Mouse (Mus musculus): ENCODE measurements around the gene Gm21671.
A peak's percentile ranks its signal among the peaks of the same experiment; 100 is the strongest.
"Not testable (repeated sequence)": the region's sequence is repeated elsewhere in the genome, so short reads cannot be mapped to it uniquely, and the experiment has no call there.

Gene Gm21671

DNA sequence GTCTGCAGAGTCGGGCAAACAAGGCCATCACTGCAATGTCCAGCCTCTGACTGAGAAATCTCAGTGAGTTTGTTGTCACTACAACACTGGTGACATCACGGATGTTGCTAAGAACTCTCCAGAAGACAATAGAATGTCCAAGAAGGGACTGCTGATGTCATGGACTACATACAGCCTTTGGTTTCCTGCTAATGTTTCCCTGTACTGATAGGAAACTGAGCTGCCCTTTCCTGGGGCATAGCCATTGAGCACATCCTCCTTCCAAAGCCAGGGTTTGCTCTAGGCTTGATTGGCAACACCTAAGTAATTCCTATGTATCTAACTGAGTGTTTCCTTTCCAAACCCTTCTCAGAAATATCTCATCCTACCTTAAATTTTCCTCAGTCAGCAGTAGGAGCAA is at the start of gene Gm21671:
Gene Gm21671, minus strand, starts transcription at position 101 of the 400 bp plus-strand sequence.
- not testable (repeated sequence) for DNase-seq

DNA sequence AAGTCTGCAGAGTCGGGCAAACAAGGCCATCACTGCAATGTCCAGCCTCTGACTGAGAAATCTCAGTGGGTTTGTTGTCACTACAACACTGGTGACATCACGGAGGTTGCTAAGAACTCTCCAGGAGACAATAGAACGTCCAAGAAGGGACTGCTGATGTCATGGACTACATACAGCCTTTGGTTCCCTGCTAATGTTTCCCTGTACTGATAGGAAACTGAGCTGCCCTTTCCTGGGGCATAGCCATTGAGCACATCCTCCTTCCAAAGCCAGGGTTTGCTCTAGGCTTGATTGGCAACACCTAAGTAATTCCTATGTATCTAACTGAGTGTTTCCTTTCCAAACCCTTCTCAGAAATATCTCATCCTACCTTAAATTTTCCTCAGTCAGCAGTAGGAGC is 34.3 kb upstream of the Gm21671 start, which contains the start of gene Gm21698:
Gene Gm21698, minus strand, starts transcription at position 101 of the 400 bp plus-strand sequence.
- DNase-seq: not testable (repeated sequence)

DNA sequence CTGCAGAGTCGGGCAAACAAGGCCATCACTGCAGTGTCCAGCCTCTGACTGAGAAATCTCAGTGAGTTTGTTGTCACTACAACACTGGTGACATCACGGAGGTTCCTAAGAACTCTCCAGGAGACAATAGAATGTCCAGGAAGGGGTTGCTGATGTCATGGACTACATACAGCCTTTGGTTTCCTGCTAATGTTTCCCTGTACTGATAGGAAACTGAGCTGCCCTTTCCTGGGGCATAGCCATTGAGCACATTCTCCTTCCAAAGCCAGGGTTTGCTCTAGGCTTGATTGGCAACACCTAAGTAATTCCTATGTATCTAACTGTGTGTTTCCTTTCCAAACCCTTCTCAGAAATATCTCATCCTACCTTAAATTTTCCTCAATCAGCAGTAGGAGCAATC is 18.3 kb upstream of the Gm21671 start, which contains the start of gene Gm21680:
Gene Gm21680, minus strand, starts transcription at position 101 of the 400 bp plus-strand sequence.
- not testable (repeated sequence) for DNase-seq

DNA sequence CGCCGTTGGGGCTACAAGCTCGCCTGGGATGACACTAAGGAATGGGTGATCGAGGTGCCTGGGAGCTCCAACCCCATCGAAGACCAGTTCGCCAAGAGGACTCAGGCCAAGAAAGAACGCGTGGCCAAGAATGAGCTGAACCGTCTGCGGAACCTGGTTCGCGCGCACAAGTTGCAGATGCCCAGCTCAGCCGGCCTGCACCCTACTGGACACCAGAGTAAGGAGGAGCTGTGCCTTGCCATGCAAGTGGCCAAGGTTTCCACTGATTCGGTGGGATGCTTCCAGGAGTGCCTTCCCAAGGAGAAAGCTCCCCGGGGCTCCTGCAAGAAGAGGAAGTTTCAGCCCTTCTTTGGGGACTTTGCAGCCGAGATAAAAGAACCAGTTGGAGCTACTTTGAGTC is 2.8 kb upstream of the Gm21671 start:
- DNase-seq: not testable (repeated sequence)

DNA sequence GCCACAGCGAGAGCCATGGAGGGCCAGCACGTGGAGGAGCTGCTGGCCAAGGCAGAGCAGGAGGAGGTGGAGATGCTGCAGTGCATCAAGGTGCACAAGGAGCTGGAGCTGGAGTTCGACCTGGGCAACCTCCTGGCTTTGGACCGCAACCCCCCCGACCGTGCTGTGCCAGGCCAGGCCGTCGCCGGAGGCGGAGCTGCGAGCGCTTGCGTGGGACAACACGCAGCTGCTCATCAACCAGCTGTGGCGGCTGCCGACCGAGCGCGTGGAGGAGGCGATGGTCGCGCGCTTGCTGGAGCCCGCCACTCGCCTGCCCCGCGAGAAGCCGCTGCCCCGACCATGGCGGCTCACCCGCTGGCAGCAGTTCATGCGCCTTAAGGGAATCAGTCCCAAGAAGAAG is 2.4 kb upstream of the Gm21671 start:
- DNase-seq: peak; percentile 46

DNA sequence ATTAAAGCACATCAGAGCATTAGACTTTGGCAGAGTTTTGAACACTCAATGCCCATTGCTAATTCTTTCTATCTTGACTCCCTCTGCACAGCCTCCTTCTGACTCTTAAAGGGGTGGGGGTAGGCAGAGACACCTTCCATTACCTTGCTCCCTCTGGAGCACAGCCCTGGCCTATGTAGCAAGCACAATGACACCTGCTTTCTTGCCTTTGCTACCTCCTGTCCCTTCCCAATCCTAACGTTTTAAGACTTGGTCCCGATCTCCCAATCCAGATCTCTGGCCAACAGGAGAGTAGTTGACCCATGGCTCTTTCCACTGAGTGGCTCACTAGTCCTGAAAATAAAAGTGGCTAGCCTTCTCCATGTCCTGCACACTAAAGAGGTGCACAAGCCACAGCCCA is 8.8 kb downstream of the Gm21671 start:
- DNase-seq: not testable (repeated sequence)

DNA sequence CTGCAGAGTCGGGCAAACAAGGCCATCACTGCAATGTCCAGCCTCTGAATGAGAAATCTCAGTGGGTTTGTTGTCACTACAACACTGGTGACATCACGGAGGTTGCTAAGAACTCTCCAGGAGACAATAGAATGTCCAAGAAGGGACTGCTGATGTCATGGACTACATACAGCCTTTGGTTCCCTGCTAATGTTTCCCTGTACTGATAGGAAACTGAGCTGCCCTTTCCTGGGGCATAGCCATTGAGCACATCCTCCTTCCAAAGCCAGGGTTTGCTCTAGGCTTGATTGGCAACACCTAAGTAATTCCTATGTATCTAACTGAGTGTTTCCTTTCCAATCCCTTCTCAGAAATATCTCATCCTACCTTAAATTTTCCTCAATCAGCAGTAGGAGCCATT is 11.9 kb downstream of the Gm21671 start, which contains the start of gene Gm21663:
Gene Gm21663, minus strand, starts transcription at position 101 of the 400 bp plus-strand sequence.
- not testable (repeated sequence) for DNase-seq
